Mouse (Mus musculus) naive thymus-derived CD4-positive, alpha-beta T cell, adult 2 months (primary cell): ENCODE measurements around the gene Lpin1.

Experiments used
- DNase-seq: peaks from one replicate; pipeline ENCODE4 v3.0.0-alpha.2; 2011; ENCODE audit warnings: low read depth

Lpin1 gene

DNA sequence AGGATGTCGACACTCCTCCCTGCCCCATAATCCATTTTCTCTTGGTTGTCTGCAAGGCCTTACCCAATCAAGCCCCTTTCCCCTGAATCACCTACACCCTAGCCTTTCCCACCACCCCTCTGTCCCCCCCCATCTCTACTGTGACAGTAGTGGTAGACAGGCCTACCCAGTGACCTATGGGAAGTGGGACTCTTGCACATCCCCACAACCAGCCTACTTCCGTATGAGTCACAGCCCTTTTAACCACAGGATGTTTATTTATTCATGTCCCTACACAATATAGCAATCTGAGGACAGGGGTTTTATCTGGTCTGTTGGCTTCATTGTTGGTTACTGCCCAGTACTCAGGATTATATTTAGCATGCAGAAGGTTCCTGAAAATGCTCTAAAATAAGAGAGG lies 84.6 kb downstream of the Lpin1 start:
- DNase-seq: peak; percentile 28

DNA sequence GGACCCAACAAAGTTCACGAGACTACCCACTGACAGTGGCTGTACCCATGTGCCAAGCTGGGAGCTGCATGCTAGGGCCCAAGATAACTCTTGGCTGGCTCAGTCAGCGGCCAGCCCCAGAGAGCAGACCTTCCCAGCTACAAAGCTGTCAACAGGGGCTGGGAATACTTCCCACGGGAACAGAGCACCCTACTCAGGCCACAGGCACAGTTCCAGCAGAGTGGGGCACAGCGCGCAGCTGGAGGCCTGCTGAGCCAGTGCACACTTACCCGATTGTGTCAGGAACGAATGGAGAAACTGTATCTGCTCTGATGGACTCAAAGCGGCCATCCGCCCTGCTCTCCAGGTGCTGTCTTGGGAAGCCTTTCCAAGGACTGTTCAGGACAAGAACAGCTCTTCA lies 95.6 kb downstream of the Lpin1 start:
- DNase-seq: no peak

DNA sequence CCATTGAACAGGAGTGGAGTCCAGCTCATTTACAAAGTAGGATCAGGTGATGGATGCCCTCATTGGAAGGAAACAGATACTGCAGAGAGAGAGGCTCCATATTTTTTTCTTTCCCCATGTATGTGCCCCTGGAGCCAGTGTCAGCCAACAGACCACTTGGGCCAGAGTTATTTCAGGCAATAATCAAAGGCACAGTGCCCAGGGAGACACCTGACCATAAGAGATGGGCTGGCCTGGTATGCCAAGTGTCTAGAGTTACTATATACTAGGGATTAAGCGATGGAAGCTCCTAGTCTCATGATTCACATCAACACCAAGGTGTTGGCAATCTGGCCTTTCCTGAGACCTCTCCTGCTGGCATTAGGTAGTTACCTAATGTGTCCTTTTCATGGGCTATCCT lies 97.8 kb downstream of the Lpin1 start:
- no peak for DNase-seq

DNA sequence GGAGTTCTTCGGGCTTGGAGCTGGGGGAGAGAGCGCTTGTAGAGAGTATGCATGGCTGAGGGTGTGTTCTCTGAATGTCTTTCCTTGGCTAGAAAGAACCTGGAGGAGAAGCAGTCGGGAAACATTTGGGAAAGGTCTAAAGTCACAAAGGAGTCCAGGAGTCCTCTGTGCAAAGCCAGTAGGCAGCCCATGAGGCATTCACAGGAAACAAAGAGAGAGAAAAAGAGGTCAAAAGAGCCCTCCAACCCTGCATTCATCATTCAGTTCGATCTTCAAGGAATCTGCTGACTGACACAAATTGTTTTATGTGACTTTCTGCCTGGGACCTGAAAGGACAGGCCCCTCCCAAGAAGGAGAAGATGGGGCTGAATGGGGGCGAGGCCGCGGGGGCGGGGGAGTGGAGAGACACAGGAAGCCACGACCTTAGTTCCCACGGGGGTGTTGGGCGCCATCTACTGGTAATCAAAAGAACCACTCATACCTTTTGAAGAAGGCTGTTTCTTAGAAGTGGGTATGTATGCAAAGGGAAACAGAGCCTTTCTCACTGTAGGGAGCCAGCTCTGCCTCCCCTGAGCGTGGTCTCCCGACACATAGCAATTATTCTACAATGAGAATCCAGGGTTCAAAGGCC lies 101.5 kb downstream of the Lpin1 start:
- DNase-seq: peak; percentile 88

DNA sequence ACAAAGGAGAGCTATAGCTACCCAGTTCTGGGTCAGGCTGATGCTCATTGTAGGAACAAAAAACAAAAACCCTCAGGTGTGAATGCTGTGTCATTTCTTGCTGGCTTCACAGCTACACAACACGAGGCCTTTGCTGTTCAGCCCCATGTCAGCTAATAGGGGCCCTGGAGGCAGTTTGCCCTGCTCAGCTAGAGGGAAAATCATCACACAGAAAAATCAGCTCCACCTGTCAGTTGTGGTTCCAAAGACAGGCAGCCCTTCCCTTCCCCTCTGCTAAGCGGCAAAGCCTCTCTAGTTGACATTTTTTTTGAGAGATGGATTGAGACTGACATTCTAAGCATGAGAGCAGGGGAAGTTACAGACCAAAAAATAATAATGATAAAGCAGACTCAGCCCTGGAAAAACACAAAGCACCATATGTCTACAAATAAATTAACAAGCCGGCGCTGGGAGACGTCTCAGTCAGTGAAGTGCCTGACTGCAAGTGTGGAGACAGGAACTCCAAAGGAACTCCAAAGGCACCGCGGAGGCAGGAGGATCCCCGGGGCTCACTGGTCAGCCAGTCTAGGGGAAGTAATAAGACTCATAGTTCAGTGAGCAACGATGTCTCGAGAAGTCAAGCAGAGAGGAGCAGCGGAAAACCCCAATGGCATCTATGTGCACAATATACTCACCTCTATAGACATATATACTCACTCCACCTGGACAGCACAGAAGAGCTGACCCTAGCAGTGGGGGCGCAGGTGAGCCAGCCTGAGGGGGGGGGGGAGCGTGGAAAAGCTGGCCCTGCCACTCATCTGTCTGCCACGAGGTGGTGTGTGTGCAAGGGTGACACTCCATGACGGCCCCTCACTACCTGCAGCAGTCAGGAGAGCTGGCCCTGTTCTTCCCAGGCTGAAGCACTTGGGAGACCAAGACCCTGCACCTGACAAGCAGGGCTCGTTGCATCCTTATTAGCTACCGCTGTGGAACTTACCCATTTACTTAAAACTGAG lies 103.7 kb downstream of the Lpin1 start:
- peak; percentile 10 for DNase-seq

DNA sequence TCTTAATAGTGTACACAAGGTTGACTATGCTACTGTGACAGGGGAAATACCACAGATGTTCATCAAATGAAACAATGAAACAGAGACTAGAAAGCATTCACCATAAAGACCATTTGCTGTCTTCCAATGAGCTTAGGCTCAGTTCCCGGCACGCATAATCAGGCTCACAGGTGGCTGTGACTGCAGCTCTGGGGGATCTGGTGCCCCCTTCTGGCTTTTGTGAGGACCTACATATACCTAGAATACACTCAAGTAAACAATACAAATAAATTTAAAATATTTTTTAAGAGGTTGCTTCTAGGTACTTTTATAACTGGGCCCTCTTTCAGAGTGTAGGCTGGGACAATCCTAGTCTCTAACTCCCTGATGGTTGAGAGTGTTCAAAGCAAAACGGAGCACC lies 106.5 kb downstream of the Lpin1 start:
- peak; percentile 32 for DNase-seq

DNA sequence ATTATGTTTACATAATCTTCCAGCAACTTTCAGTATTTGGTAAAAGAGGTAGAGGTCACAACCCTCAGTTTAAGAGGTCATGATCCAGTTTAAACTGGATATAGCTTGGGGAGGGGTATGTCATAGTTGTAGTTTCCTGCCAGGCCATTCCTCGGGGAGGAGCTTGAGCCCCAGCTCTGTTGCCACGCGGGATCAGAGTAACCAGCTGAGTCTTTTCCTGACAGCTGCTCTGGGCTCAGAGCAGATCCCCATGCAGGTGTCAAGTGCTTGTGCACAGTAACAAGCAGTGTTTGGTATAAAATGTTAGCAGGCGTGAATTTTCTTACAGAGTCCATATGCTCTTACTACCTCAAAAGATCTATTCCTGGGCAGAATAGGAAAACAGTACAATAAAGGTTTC lies 112.8 kb downstream of the Lpin1 start:
- DNase-seq: no peak

DNA sequence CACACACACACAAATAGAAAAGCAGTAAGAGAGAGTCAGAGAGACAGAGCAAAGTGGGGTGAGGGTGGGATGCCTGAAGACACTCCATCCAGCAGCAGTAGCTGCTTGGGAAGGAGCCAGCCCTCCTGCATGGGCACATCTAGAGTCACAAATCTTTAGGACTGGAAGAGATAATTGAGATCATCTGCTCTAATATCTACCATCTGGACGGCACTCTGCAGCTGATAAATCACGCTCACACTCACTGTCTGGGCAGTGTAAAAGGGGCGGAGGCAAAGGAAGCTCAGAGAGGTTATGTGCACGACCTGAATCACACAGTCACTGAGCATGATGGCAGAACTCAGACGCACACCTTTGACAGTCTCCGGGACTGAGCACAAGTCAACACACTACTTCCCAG lies 118.1 kb downstream of the Lpin1 start:
- DNase-seq: no peak

DNA sequence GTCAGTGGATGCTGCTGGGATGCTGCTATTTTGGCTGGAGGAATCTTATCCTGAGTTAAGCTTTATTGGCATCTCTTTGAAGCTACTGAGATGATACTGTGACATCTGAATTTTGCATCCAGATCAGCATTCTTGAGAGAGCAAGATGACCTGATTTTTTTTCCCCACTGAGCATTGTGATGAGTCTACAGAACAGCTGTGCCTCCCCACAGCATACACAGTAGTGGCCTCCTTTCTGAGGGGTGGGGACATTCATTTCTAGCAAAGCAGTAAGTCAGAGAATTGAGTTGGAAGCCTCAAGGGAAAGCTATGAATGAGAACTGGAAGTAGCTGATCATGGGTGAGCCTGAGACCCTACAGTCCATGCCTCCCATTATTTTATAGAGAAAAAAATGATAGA lies 121.9 kb downstream of the Lpin1 start:
- no peak for DNase-seq

DNA sequence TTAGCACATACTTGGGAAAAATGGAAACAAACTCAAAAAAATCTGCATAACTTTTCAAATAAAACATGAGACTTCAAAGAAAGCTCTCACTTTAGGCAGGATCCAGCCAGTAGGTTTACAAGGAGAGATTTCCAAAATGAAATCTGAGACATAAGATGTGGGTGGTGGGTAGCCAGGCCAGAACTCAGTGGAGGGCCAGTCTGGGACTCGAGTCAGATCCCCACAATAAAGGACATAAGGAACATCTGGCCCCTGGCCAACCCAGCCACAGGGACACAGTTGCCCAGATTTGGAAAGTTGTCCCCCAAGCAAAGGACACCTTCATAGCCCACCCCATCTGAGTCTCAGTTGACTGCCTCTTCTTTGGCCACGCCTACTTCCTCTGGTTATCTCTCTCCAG lies 123.3 kb downstream of the Lpin1 start:
- no peak for DNase-seq
